Mouse (Mus musculus) heart, adult 18-20 months (tissue): ENCODE measurements around the gene Gpr157. TPM values are rescaled to one million over a fixed set of nuclear protein-coding genes. Genes with fewer than 3 reads are reported as not detected.

Experiments used
- DNase-seq, 2 experiments: peaks; one replicate each; pipeline ENCODE4 v3.0.0; 2021 to 2022; ENCODE audit warnings: mixed read lengths in 1 of 2
- microRNA-seq, 2 experiments: library from miRNA; unstranded; fragments of <30 nt; microRNA quantifications; one replicate each; pipeline ENCODE4 v1.2.0; 2022
- total RNA-seq, 2 experiments: library from RNA; stranded (reverse); gene quantifications; 2 replicates each; pipeline ENCODE4 v1.2.3; 2021

Gpr157 gene
- total RNA-seq, 2 experiments from 2014 or later = 36.5 to 43.7 TPM

GRCm38 (mm10) chr4:150146286-150146685 lies 59.1 kb downstream of the Gpr157 start:
- DNase-seq = no peak

DNA sequence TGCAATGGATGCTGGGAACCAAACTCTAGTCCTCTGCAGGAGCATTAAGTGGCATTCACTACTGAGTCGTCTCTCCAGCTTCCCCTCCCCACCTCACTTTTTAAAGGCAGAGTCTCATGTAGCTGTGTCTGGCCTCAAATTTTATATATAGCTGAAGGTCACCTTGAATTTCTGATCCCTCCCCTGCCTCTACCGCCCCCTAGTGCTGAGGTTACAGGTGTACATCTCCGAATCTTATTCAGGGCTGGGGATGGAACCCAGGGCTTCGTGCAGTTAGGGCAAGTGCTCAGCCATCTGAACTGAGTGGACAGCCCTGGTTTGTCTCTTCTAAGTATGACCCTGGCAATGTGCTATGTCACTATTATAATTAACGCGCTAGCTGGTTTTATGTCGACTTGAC lies 63.9 kb downstream of the Gpr157 start:
- DNase-seq = no peak

DNA sequence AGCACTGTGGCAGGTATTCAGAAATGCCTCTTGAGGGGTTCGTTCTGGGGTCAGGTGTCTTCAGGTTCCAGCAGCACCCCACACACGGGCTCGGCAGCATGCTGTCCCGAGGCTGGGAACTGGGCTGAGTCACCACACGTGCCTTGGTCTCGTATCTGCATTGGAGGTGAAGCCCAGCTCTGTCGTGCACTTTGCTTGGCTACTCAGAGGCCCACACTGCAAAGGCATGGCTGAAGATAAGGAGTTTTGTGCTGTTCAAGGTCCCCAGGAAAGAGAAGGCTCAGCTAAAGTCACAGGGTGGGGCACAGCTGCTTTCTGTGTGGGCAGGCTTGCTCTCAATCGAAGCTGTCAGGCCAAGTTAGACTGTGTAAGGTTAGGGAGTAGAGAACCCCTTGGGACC lies 65.3 kb downstream of the Gpr157 start:
- DNase-seq = no peak

- no peak for DNase-seq
Measured at GRCm38 (mm10) chr4:150155301-150155700, 68.1 kb downstream of the Gpr157 start.

Small RNA genes lying within 50 kb of the gene (microRNA-seq; reads per million reads assigned to microRNA genes)
- 3,574 to 7,542 reads per million in 2 experiments for gene Mir34a

Other genes starting within 250 kb of the Gpr157 start
- gene Spsb1, start 132.3 kb upstream of the Gpr157 start, total RNA-seq = 10 to 100 TPM; 34.1 to 41.4 TPM
- 10 to 100 TPM; 35.4 to 48.7 TPM for gene H6pd, start 78.3 kb upstream of the Gpr157 start, total RNA-seq
- gene Slc2a5, start 31.9 kb downstream of the Gpr157 start, total RNA-seq = under 1 TPM in 1 of 2 experiments, not detected in 1; 0.41 TPM
- not detected for gene Slc2a7, start 61.6 kb downstream of the Gpr157 start, total RNA-seq
- under 1 TPM in 1 of 2 experiments, not detected in 1; 0.41 TPM for gene Car6, start 114.0 kb downstream of the Gpr157 start, total RNA-seq
- gene Eno1, start 149.4 kb downstream of the Gpr157 start, total RNA-seq = 100 to 1,000 TPM; 118 to 148 TPM
- gene Rere, start 194.3 kb downstream of the Gpr157 start, total RNA-seq = 10 to 100 TPM; 39.6 to 46.7 TPM